Mouse (Mus musculus): ENCODE results near the gene Carm1. TPM values are rescaled to one million over a fixed set of nuclear protein-coding genes. Genes with fewer than 3 reads are reported as not detected.

The Carm1 gene
- polyA plus RNA-seq, 1 experiment: 47.7 TPM

- TF ChIP-seq CTCF (conservative IDR thresholded peaks at IDR 0.05; ENCODE audit: insufficient read depth, insufficient read length, low read depth, low read length) (no peak), POLR2A (IDR thresholded peaks at IDR 0.05; ENCODE audit: low read depth, low read length) (no peak)
- Histone ChIP-seq H3K36me3 (ENCODE audit: control insufficient read depth, insufficient read depth, low read length) (no peaks in the 10 kb centered on the region), H3K27me3 (replicated peaks; ENCODE audit: control insufficient read depth, insufficient read depth, low read length) (no peaks in the 10 kb centered on the region), H3K4me1 (ENCODE audit: control insufficient read depth, insufficient read depth, low read length) (no peaks in the 10 kb centered on the region), H3K4me3 (ENCODE audit: insufficient read depth, low read depth, low read length) (no peak overlapping the region), H3K27ac (ENCODE audit: insufficient read depth, low read depth, low read length) (no peak overlapping the region)
- 63% methylated on average over 7 of the region's 7 CpGs for WGBS
- DNase-seq: no peak
These were observed 21.4 kb upstream of the Carm1 start for GRCm38 (mm10) chr9:21525142-21525936.

DNA sequence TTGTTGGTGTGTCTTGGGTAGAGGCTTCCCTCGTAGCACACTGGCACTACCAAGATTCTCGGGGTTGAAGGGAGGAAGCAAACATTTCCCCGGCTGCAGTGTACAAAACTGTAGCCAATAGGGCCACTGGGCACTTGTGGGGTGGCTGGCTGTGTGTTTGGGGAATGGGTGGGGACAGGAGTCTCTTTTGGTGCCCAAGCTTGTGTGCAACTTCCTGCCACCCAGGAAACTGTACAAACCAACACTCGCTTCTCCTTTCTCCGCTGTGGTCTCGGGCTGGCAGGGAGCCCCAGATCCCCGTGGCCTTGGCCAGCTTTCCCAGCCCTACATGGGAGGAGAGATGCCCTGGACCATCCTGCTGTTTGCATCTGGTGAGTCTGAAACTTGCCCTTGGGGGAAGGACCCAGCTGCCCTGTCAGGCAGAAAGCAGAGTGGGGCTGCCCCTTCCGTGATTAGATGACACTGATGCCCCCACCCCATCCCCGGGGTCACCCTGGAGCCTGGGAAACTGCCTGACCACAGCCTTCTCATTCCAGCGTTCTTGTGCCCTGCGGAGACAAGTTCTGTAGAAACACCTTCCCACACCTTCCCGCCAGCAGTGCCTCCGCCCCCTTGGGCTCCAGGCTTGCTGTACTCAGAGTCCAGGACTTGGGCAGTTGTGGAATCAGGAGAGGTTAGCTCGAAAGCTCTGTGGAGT is 20.6 kb upstream of the Carm1 start, which contains the start of gene AB124611:
Gene AB124611, plus strand, starts transcription at position 240 of the 697 bp plus-strand sequence.
- no peak within 1 kb of the TSS for H3K27ac ChIP-seq (ENCODE audit: insufficient read depth, low read depth, low read length)
- 45% methylated on average over 14 of the region's 14 CpGs for WGBS
- H3K36me3 ChIP-seq (ENCODE audit: control insufficient read depth, insufficient read depth, low read length): no peaks in the 10 kb centered on the region
- TF ChIP-seq CTCF (conservative IDR thresholded peaks at IDR 0.05; ENCODE audit: insufficient read depth, insufficient read length, low read depth, low read length) (no peak), POLR2A (IDR thresholded peaks at IDR 0.05; ENCODE audit: low read depth, low read length) (no peak)
- H3K4me1 ChIP-seq (ENCODE audit: control insufficient read depth, insufficient read depth, low read length): no peaks in the 10 kb centered on the region
- no peak for DNase-seq
- no peak within 1 kb of the TSS for H3K4me3 ChIP-seq (ENCODE audit: insufficient read depth, low read depth, low read length)
- no peaks in the 10 kb centered on the region for H3K27me3 ChIP-seq (replicated peaks; ENCODE audit: control insufficient read depth, insufficient read depth, low read length)

- Histone ChIP-seq H3K36me3 (ENCODE audit: control insufficient read depth, insufficient read depth, low read length) (no peaks in the 10 kb centered on the region), H3K27me3 (replicated peaks; ENCODE audit: control insufficient read depth, insufficient read depth, low read length) (no peaks in the 10 kb centered on the region), H3K4me3 (ENCODE audit: insufficient read depth, low read depth, low read length) (no peak overlapping the region), H3K27ac (ENCODE audit: insufficient read depth, low read depth, low read length) (no peak overlapping the region), H3K4me1 (ENCODE audit: control insufficient read depth, insufficient read depth, low read length) (no peaks in the 10 kb centered on the region)
- TF ChIP-seq POLR2A (IDR thresholded peaks at IDR 0.05; ENCODE audit: low read depth, low read length) (no peak), CTCF (conservative IDR thresholded peaks at IDR 0.05; ENCODE audit: insufficient read depth, insufficient read length, low read depth, low read length) (no peak)
- WGBS: 84% methylated on average over 3 of the region's 3 CpGs
- no peak for DNase-seq
These were observed 20.1 kb upstream of the Carm1 start for GRCm38 (mm10) chr9:21526634-21526944.

DNA sequence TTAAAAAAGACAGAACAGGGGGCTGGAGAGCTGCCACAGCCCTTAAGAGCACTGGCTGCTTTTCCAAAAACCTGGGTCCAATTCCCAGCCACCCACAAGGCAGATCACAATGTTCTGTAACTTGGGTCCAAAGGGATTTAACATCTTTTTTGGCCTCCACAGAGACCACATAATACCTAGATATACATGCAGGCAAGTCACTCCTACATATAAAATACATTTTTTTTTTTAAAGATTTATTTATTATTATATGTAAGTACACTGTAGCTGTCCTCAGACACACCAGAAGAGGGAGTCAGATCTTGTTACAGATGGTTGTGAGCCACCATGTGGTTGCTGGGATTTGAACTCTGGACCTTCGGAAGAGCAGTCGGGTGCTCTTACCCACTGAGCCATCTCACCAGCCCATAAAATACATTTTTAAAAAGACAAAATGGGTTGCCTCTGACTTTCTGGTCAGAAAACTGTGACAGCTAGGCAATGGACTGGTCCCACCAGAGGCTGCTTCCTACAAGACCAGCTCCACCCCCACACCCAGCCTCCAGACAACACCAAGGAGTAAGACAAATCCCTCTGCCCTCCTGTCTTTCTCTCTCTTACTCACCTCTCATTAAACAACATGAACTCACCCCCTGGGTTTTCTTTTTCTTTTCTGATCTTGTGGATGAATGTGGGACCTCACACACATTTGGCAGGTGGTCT is 19.4 kb upstream of the Carm1 start:
- WGBS: 82% methylated on average over 2 of the region's 2 CpGs
- H3K4me3 ChIP-seq (ENCODE audit: insufficient read depth, low read depth, low read length): no peak overlapping the region
- no peaks in the 10 kb centered on the region for H3K4me1 ChIP-seq (ENCODE audit: control insufficient read depth, insufficient read depth, low read length)
- no peaks in the 10 kb centered on the region for H3K27me3 ChIP-seq (replicated peaks; ENCODE audit: control insufficient read depth, insufficient read depth, low read length)
- no peaks in the 10 kb centered on the region for H3K36me3 ChIP-seq (ENCODE audit: control insufficient read depth, insufficient read depth, low read length)
- TF ChIP-seq POLR2A (IDR thresholded peaks at IDR 0.05; ENCODE audit: low read depth, low read length) (no peak), CTCF (conservative IDR thresholded peaks at IDR 0.05; ENCODE audit: insufficient read depth, insufficient read length, low read depth, low read length) (no peak)
- DNase-seq: no peak
- H3K27ac ChIP-seq (ENCODE audit: insufficient read depth, low read depth, low read length): no peak overlapping the region

GRCm38 (mm10) chr9:21527917-21528324 is 18.8 kb upstream of the Carm1 start:
- no peak overlapping the region for H3K27ac ChIP-seq (ENCODE audit: insufficient read depth, low read depth, low read length)
- TF ChIP-seq CTCF (conservative IDR thresholded peaks at IDR 0.05; ENCODE audit: insufficient read depth, insufficient read length, low read depth, low read length) (no peak), POLR2A (IDR thresholded peaks at IDR 0.05; ENCODE audit: low read depth, low read length) (no peak)
- H3K36me3 ChIP-seq (ENCODE audit: control insufficient read depth, insufficient read depth, low read length): no peaks in the 10 kb centered on the region
- H3K27me3 ChIP-seq (replicated peaks; ENCODE audit: control insufficient read depth, insufficient read depth, low read length): no peaks in the 10 kb centered on the region
- no peak for DNase-seq
- no peaks in the 10 kb centered on the region for H3K4me1 ChIP-seq (ENCODE audit: control insufficient read depth, insufficient read depth, low read length)
- no peak overlapping the region for H3K4me3 ChIP-seq (ENCODE audit: insufficient read depth, low read depth, low read length)
- 88% methylated on average over 1 of the region's 1 CpGs for WGBS

- Histone ChIP-seq H3K4me3 (ENCODE audit: insufficient read depth, low read depth, low read length) (no peak overlapping the region), H3K4me1 (ENCODE audit: control insufficient read depth, insufficient read depth, low read length) (no peaks in the 10 kb centered on the region), H3K36me3 (ENCODE audit: control insufficient read depth, insufficient read depth, low read length) (no peaks in the 10 kb centered on the region), H3K27me3 (replicated peaks; ENCODE audit: control insufficient read depth, insufficient read depth, low read length) (no peaks in the 10 kb centered on the region), H3K27ac (ENCODE audit: insufficient read depth, low read depth, low read length) (no peak overlapping the region)
- WGBS: 90% methylated on average over 14 of the region's 14 CpGs
- no peak for TF ChIP-seq POLR2A (IDR thresholded peaks at IDR 0.05; ENCODE audit: low read depth, low read length)
- no peak for TF ChIP-seq CTCF (conservative IDR thresholded peaks at IDR 0.05; ENCODE audit: insufficient read depth, insufficient read length, low read depth, low read length)
- DNase-seq: no peak
These were observed 10.2 kb upstream of the Carm1 start for GRCm38 (mm10) chr9:21536501-21536900.

GRCm38 (mm10) chr9:21537009-21537408 is 9.7 kb upstream of the Carm1 start:
- WGBS: 64% methylated on average over 4 of the region's 4 CpGs
- Histone ChIP-seq H3K27ac (ENCODE audit: insufficient read depth, low read depth, low read length) (no peak overlapping the region), H3K4me1 (ENCODE audit: control insufficient read depth, insufficient read depth, low read length) (no peaks in the 10 kb centered on the region), H3K36me3 (ENCODE audit: control insufficient read depth, insufficient read depth, low read length) (no peaks in the 10 kb centered on the region), H3K27me3 (replicated peaks; ENCODE audit: control insufficient read depth, insufficient read depth, low read length) (no peaks in the 10 kb centered on the region), H3K4me3 (ENCODE audit: insufficient read depth, low read depth, low read length) (no peak overlapping the region)
- no peak for DNase-seq
- TF ChIP-seq POLR2A (IDR thresholded peaks at IDR 0.05; ENCODE audit: low read depth, low read length) (no peak), CTCF (conservative IDR thresholded peaks at IDR 0.05; ENCODE audit: insufficient read depth, insufficient read length, low read depth, low read length) (no peak)
